Mouse (Mus musculus) MEL (cell line): ENCODE measurements around the gene Kank3. TPM values are rescaled to one million over a fixed set of nuclear protein-coding genes. Genes with fewer than 3 reads are reported as not detected.
A peak's percentile ranks its signal among the peaks of the same experiment; 100 is the strongest.

ENCODE experiments used
- DNase-seq: peaks from one replicate; pipeline ENCODE4 v3.0.0; 2011; ENCODE audit warnings: low read depth, low spot score
- H3K27ac ChIP-seq: 2 replicates; pipeline ENCODE4 v1.5.1; 2012; ENCODE audit warnings: low read depth, mild to moderate bottlenecking, control low read depth, low read length, moderate library complexity; ENCODE audit not compliant: control insufficient read depth
- H3K27me3 ChIP-seq, 2 experiments: fragments of 150-350 bp in 1 of 2; sonication (generic) in 1 of 2; 2 replicates each; pipeline ENCODE4 v1.6.1; 2012; ENCODE audit warnings: low read length in 2 of 2, mild to moderate bottlenecking in 2 of 2, improper control_type of control experiment in 1 of 2, moderate library complexity in 1 of 2; ENCODE audit not compliant: insufficient read depth in 2 of 2, control insufficient read depth in 1 of 2
- H3K36me3 ChIP-seq, 2 experiments: 2 replicates each; pipeline ENCODE4 v1.6.1; 2012 to 2014; ENCODE audit warnings: low read length in 2 of 2, improper control_type of control experiment in 1 of 2, inconsistent platforms in 1 of 2, mild to moderate bottlenecking in 1 of 2; ENCODE audit not compliant: insufficient read depth in 2 of 2, control insufficient read depth in 1 of 2
- H3K4me1 ChIP-seq, 2 experiments: fragments of 150-350 bp in 1 of 2; sonication (generic) in 1 of 2; 2 replicates each; pipeline ENCODE4 v1.6.1; 2012; ENCODE audit warnings: low read length in 2 of 2, improper control_type of control experiment in 1 of 2, mild to moderate bottlenecking in 1 of 2; ENCODE audit not compliant: insufficient read depth in 2 of 2, control insufficient read depth in 1 of 2
- H3K4me3 ChIP-seq, 2 experiments: fragments of 150-350 bp in 1 of 2; sonication (generic) in 1 of 2; 2 replicates each; pipeline ENCODE4 v1.5.1; 2012; ENCODE audit warnings: low read depth in 2 of 2, low read length in 2 of 2, mild to moderate bottlenecking in 2 of 2, moderate library complexity in 2 of 2, control low read depth in 1 of 2, improper control_type of control experiment in 1 of 2; ENCODE audit not compliant: control insufficient read depth in 1 of 2, insufficient read depth in 1 of 2
- H3K79me2 ChIP-seq: 2 replicates; pipeline ENCODE4 v1.6.1; 2012; ENCODE audit warnings: mild to moderate bottlenecking, low read length, moderate library complexity; ENCODE audit not compliant: control insufficient read depth, poor library complexity, insufficient read depth
- H3K9ac ChIP-seq: 2 replicates; pipeline ENCODE4 v1.6.1; 2012; ENCODE audit warnings: low read depth, mild to moderate bottlenecking, control low read depth, low read length, moderate library complexity; ENCODE audit not compliant: control insufficient read depth, poor library complexity, severe bottlenecking
- H3K9me3 ChIP-seq: fragments of 150-350 bp; sonication (generic); replicated peaks from 2 replicates; pipeline ENCODE4 v1.6.1; 2012; ENCODE audit warnings: mild to moderate bottlenecking, low read length, improper control_type of control experiment, moderate library complexity; ENCODE audit not compliant: insufficient read depth
- BHLHE40 ChIP-seq: IDR thresholded peaks from 2 replicates; pipeline ENCODE4 v1.6.1; 2012; ENCODE audit warnings: low read depth, mild to moderate bottlenecking, inconsistent platforms, low read length, improper control_type of control experiment, borderline replicate concordance
- CTCF ChIP-seq, 3 experiments: IDR thresholded peaks in 2 of 3; conservative IDR thresholded peaks in 1 of 3; 2 replicates each; pipeline ENCODE4 v1.5.1; 2011 to 2012; ENCODE audit warnings: low read length in 3 of 3, low read depth in 2 of 3, mild to moderate bottlenecking in 2 of 3, improper control_type of control experiment in 1 of 3, inconsistent platforms in 1 of 3, mixed read lengths in 1 of 3, moderate library complexity in 1 of 3; ENCODE audit not compliant: control insufficient read depth in 1 of 3, insufficient read depth in 1 of 3, poor library complexity in 1 of 3, severe bottlenecking in 1 of 3
- E2F4 ChIP-seq: IDR thresholded peaks from 2 replicates; pipeline ENCODE4 v1.6.1; 2011; ENCODE audit warnings: low read depth, low read length, improper control_type of control experiment, borderline replicate concordance
- EP300 ChIP-seq, 2 experiments: IDR thresholded peaks; 2 replicates each; pipeline ENCODE4 v1.6.1; 2011; ENCODE audit warnings: improper control_type of control experiment in 2 of 2, low read length in 2 of 2, low read depth in 1 of 2, mild to moderate bottlenecking in 1 of 2
- ETS1 ChIP-seq: IDR thresholded peaks from 2 replicates; pipeline ENCODE4 v1.6.1; 2012; ENCODE audit warnings: low read depth, mild to moderate bottlenecking, inconsistent platforms, low read length, improper control_type of control experiment, moderate library complexity
- HCFC1 ChIP-seq: IDR thresholded peaks from 2 replicates; pipeline ENCODE4 v1.6.1; 2012; ENCODE audit warnings: low read depth, mild to moderate bottlenecking, inconsistent platforms, low read length, improper control_type of control experiment, moderate library complexity
- MAX ChIP-seq: IDR thresholded peaks from 2 replicates; pipeline ENCODE4 v1.6.1; 2011; ENCODE audit warnings: low read length, improper control_type of control experiment
- MXI1 ChIP-seq: IDR thresholded peaks from 2 replicates; pipeline ENCODE4 v1.6.1; 2011; ENCODE audit warnings: mild to moderate bottlenecking, low read depth, low read length, improper control_type of control experiment
- MYB ChIP-seq: IDR thresholded peaks from 2 replicates; pipeline ENCODE4 v1.6.1; 2011; ENCODE audit warnings: mild to moderate bottlenecking, low read depth, low read length, improper control_type of control experiment
- POLR2A ChIP-seq, 2 experiments: IDR thresholded peaks; 2 replicates each; pipeline ENCODE4 v1.6.1; 2011 to 2012; ENCODE audit warnings: low read length in 2 of 2, mild to moderate bottlenecking in 2 of 2, control low read depth in 1 of 2, improper control_type of control experiment in 1 of 2, low read depth in 1 of 2, moderate library complexity in 1 of 2; ENCODE audit not compliant: control insufficient read depth in 1 of 2, insufficient read depth in 1 of 2, poor library complexity in 1 of 2
- POLR2AphosphoS2 ChIP-seq: IDR thresholded peaks from 2 replicates; pipeline ENCODE4 v1.6.1; 2011; ENCODE audit warnings: low read length, improper control_type of control experiment
- POLR2AphosphoS5 ChIP-seq: IDR thresholded peaks from 2 replicates; pipeline ENCODE4 v1.6.1; 2012; ENCODE audit warnings: low read depth, borderline replicate concordance, mild to moderate bottlenecking, inconsistent platforms, low read length, moderate library complexity, mixed read lengths
- RAD21 ChIP-seq: IDR thresholded peaks from 2 replicates; pipeline ENCODE4 v1.6.1; 2011; ENCODE audit warnings: mild to moderate bottlenecking, low read depth, low read length, improper control_type of control experiment
- TBP ChIP-seq: IDR thresholded peaks from 2 replicates; pipeline ENCODE4 v1.8.0; 2011; ENCODE audit warnings: low read depth, low read length, improper control_type of control experiment
- TCF12 ChIP-seq: IDR thresholded peaks from 2 replicates; pipeline ENCODE4 v1.6.1; 2014; ENCODE audit warnings: low read depth, mild to moderate bottlenecking, inconsistent platforms, low read length, improper control_type of control experiment, moderate library complexity
- UBTF ChIP-seq: IDR thresholded peaks from 2 replicates; pipeline ENCODE4 v1.6.1; 2012; ENCODE audit warnings: low read depth, mild to moderate bottlenecking, inconsistent platforms, low read length, improper control_type of control experiment, moderate library complexity, borderline replicate concordance; ENCODE audit not compliant: insufficient read depth
- USF2 ChIP-seq, 2 experiments: IDR thresholded peaks; 2 replicates each; pipeline ENCODE4 v1.6.1; 2011 to 2012; ENCODE audit warnings: improper control_type of control experiment in 2 of 2, low read length in 2 of 2, borderline replicate concordance in 1 of 2, inconsistent platforms in 1 of 2, low read depth in 1 of 2, mild to moderate bottlenecking in 1 of 2; ENCODE audit not compliant: insufficient read depth in 1 of 2
- ZMIZ1 ChIP-seq: IDR thresholded peaks from 2 replicates; pipeline ENCODE4 v1.6.1; 2012; ENCODE audit warnings: low read depth, mild to moderate bottlenecking, inconsistent platforms, low read length, improper control_type of control experiment, moderate library complexity
- ZNF384 ChIP-seq: IDR thresholded peaks from 2 replicates; pipeline ENCODE4 v1.6.1; 2012; ENCODE audit warnings: low read depth, mild to moderate bottlenecking, inconsistent platforms, low read length, improper control_type of control experiment
- polyA plus RNA-seq, 2 experiments: library from polyadenylated mRNA; stranded (reverse) in 1 of 2; unstranded in 1 of 2; fragments of >175 nt in 1 of 2; fragments of >200 nt in 1 of 2; gene quantifications; 2 replicates each; pipeline versions ENCODE4 v1.2.1 to v1.2.4; 2012; ENCODE audit warnings: low replicate concordance in 2 of 2, low read depth in 1 of 2; ENCODE audit not compliant: insufficient read length in 2 of 2, insufficient read depth in 1 of 2, missing spikeins in 1 of 2
- total RNA-seq: library from RNA; depleted of rRNA; stranded (reverse); fragments of 300-350 nt; gene quantifications from 2 replicates; pipeline ENCODE4 v1.2.3, GENCODE M21; 2012

The Kank3 gene
- total and polyA plus RNA-seq, 3 experiments, result 5.2 to 5.5 TPM; not detected in 1

DNA sequence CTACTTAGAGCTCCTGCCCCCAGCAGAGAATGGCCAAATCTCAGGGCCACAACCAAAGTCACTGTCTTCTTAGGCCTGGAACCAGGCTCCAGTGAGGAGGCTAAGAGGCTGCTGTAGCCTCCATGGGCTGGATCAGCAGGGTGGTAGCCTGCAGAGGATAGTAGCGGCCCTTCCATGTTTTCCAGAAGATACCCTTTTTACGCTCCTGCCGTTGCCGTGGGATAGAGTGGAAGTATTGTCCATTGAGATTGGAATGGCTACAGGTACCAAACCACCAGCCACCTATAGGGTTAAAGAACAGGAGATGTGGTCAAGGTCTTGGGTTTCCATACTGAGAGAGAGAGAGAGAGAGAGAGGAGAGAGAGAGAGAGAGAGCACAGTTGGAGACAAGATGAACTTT lies 35.0 kb upstream of the Kank3 start:
- Histone ChIP-seq H3K9me3 (no peaks in the 10 kb centered on the region), H3K27ac (no peak overlapping the region), H3K27me3 (no peaks in the 10 kb centered on the region), H3K9ac (no peak overlapping the region), H3K4me3 (no peak overlapping the region), H3K4me1 (peaks cover 0 to 13% of the 10 kb centered on the region in 2 experiments; a peak in 2 of 4 replicates), H3K79me2 (no peaks in the 10 kb centered on the region), H3K36me3 (peaks cover 0 to 14% of the 10 kb centered on the region in 2 experiments; a peak in 2 of 4 replicates)
- no peak for DNase-seq
- no peak for TF ChIP-seq TBP
- no peak for TF ChIP-seq MXI1
- no peak for TF ChIP-seq MYB
- TF ChIP-seq MAX, result no peak
- TF ChIP-seq EP300 (IDR thresholded peaks at IDR 0.05; ENCODE audit: low read depth in 1 of 2, low read length in 2 of 2), result no peak
- TF ChIP-seq ETS1, result no peak
- no peak for TF ChIP-seq BHLHE40
- TF ChIP-seq CTCF (IDR thresholded peaks at IDR 0.05 in 2 of 3, conservative IDR thresholded peaks at IDR 0.05 in 1 of 3; ENCODE audit: control insufficient read depth in 1 of 3, insufficient read depth in 1 of 3, low read depth in 2 of 3, low read length in 3 of 3, poor library complexity in 1 of 3, severe bottlenecking in 1 of 3), result no peak
- TF ChIP-seq RAD21, result no peak
- TF ChIP-seq USF2 (IDR thresholded peaks at IDR 0.05; ENCODE audit: borderline replicate concordance in 1 of 2, insufficient read depth in 1 of 2, low read depth in 1 of 2, low read length in 2 of 2), result no peak
- TF ChIP-seq TCF12, result no peak
- no peak for TF ChIP-seq ZNF384
- no peak for TF ChIP-seq HCFC1
- no peak for TF ChIP-seq POLR2AphosphoS5
- TF ChIP-seq POLR2A (IDR thresholded peaks at IDR 0.05; ENCODE audit: control insufficient read depth in 1 of 2, insufficient read depth in 1 of 2, low read depth in 1 of 2, low read length in 2 of 2, poor library complexity in 1 of 2), result no peak
- no peak for TF ChIP-seq POLR2AphosphoS2
- TF ChIP-seq ZMIZ1, result no peak

- H3K79me2 ChIP-seq, result no peaks in the 10 kb centered on the region; the same call in 1 of the 2 replicates
- H3K9ac ChIP-seq, result no peak overlapping the region
- no peak overlapping the region for H3K27ac ChIP-seq
- H3K9me3 ChIP-seq, result no peaks in the 10 kb centered on the region
- H3K4me3 ChIP-seq, result no peak overlapping the region
- peaks cover 0 to 22% of the 10 kb centered on the region in 2 experiments; a peak in 2 of 4 replicates for H3K4me1 ChIP-seq
- peak; percentile 64; the same call in 1 of the 2 replicates for TF ChIP-seq ETS1
- TF ChIP-seq UBTF, result no peak
- no peak for TF ChIP-seq E2F4
- DNase-seq, result peak; percentile 28
- no peaks in the 10 kb centered on the region for H3K27me3 ChIP-seq
- H3K36me3 ChIP-seq, result peaks cover 0 to 14% of the 10 kb centered on the region in 2 experiments; a peak in 2 of 4 replicates
These were observed 30.9 kb upstream of the Kank3 start for GRCm38 (mm10) chr17:33779271-33779966.
